Mouse (Mus musculus) lung, postnatal 0 days (tissue): ENCODE measurements around the gene Nup214.

Source experiments
- CTCF ChIP-seq: IDR thresholded peaks from 2 replicates; pipeline ENCODE4 v1.5.1; 2016; ENCODE audit warnings: antibody characterized with exemption, mild to moderate bottlenecking
- EP300 ChIP-seq: IDR thresholded peaks from 2 replicates; pipeline ENCODE4 v1.6.1; 2016; ENCODE audit warnings: antibody characterized with exemption, mild to moderate bottlenecking, control low read depth

GRCm38 (mm10) chr2:32024372-32024771 is 50.1 kb downstream of the Nup214 start:
- no peak for TF ChIP-seq CTCF
- no peak for TF ChIP-seq EP300
